Mouse (Mus musculus): ENCODE measurements at regions not wholly inside any gene's neighbourhood (a gene's known extent, or its start where the extent isn't known, plus 50 kb on each side); places are given as distances from the start of the nearest gene placed in this dataset.

DNA sequence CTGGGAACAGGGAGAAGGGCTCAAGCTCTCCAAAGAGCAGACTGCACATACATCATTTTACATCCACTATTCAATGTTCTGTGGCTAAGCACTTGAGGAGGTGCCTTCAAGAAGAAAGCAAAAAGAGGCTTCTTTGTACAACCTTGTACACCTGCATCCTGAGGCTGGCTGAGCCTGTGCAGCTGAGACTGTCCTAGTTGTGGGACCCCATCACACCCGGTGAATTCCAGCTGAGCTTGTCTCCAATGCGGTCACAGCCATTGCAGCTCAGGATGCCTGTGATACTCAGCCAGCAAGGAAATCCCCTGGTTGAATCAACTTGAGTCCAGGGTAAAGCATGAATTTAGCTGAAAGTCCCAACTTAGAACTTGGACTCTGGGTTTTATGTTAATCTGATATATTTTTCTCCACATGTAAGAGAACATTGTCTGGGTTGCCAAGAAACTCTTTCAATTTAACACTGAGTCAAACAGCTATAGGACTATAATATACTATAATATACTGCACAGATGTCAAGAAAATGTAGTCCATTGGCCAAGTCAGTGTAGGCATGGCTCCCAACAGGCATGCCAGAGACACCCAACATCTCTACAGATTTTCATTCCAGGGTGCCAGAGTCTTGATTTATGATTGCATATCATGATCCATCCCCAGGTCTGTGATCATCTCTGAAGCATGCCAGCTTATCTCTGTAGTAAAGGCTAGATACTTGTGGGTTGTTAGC, 599.2 kb downstream of the Pard3 start:
- Histone ChIP-seq H3K9me3 (ENCODE audit: control insufficient read depth, low read length) (no peaks in the 10 kb centered on the region), H3K27me3 (ENCODE audit: control insufficient read depth, insufficient read depth, low read length) (no peaks in the 10 kb centered on the region), H3K9ac (ENCODE audit: low read depth, low read length) (no peak overlapping the region), H3K4me2 (replicated peaks; ENCODE audit: low read depth, low read length) (no peak overlapping the region), H3K4me1 (ENCODE audit: control insufficient read depth, insufficient read depth, low read length) (no peaks in the 10 kb centered on the region), H3K27ac (ENCODE audit: low read depth, low read length) (no peak overlapping the region), H3K4me3 (ENCODE audit: low read length) (no peak overlapping the region), H3K36me3 (ENCODE audit: control insufficient read depth, insufficient read depth, low read length) (no peaks in the 10 kb centered on the region)
- WGBS = 95% methylated on average over 2 of the region's 2 CpGs
- no peak for ATAC-seq (ENCODE audit: low FRiP score, low TSS enrichment)

DNA sequence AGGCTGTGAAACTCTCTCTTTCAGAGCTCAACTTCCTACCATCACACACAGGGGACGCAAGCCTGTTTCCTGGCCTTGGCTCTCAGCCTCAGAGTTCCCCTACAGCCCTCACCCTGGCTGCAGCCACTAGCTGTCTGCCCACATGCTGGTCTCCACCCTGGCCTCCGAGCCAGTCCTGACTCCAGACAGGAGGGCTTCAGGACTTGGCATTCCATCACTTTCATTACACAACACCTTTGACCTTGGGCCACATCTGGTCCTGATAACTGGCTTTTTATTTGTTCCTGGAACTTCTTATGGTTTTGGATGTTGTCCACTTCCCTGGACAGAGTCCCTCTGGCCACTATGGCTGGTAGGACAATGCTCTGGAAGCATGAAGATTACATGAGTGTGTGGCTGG, 602.9 kb downstream of the Pard3 start:
- Histone ChIP-seq H3K27me3 (ENCODE audit: control insufficient read depth, insufficient read depth, low read length) (no peaks in the 10 kb centered on the region), H3K36me3 (ENCODE audit: control insufficient read depth, insufficient read depth, low read length) (no peaks in the 10 kb centered on the region), H3K4me3 (ENCODE audit: low read length) (no peak overlapping the region), H3K27ac (ENCODE audit: low read depth, low read length) (no peak overlapping the region), H3K4me1 (ENCODE audit: control insufficient read depth, insufficient read depth, low read length) (no peaks in the 10 kb centered on the region), H3K4me2 (replicated peaks; ENCODE audit: low read depth, low read length) (no peak overlapping the region), H3K9me3 (ENCODE audit: control insufficient read depth, low read length) (no peaks in the 10 kb centered on the region), H3K9ac (ENCODE audit: low read depth, low read length) (no peak overlapping the region)
- no peak for ATAC-seq (ENCODE audit: low FRiP score, low TSS enrichment)
- 55% methylated on average over 2 of the region's 2 CpGs for WGBS

DNA sequence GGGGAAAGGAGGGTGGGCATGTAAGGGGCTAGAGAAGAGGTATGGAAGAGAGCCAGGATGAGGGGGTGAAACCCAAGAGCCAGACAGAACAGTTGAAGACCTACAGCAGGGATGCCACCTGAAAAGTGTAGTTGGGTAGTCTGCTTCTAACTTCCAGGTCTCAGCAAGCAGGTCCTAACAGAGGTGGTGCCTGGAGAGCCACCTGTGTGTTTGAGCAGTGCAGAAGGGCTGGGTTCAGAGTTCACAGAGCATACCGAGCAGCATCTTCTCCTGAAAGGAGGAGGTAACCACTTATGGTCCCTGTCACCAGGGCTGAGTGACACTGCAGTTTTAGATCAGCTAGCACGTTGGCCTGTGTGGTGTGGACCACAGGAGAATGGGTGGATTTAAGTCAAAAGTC, 605.3 kb downstream of the Pard3 start:
- H3K9ac ChIP-seq (ENCODE audit: low read depth, low read length) = no peak overlapping the region

GRCm38 (mm10) chr8:127674063-127674462, 610.4 kb downstream of the Pard3 start:
- Histone ChIP-seq H3K36me3 (ENCODE audit: control insufficient read depth, insufficient read depth, low read length) (no peaks in the 10 kb centered on the region), H3K9me3 (ENCODE audit: control insufficient read depth, low read length) (no peaks in the 10 kb centered on the region), H3K9ac (ENCODE audit: low read depth, low read length) (no peak overlapping the region), H3K4me2 (replicated peaks; ENCODE audit: low read depth, low read length) (no peak overlapping the region), H3K4me1 (ENCODE audit: control insufficient read depth, insufficient read depth, low read length) (0 out of 2 replicates have a peak, but pooled peaks cover 3% of the 10 kb centered on the region), H3K4me3 (ENCODE audit: low read length) (no peak overlapping the region), H3K27ac (ENCODE audit: low read depth, low read length) (no peak overlapping the region), H3K27me3 (ENCODE audit: control insufficient read depth, insufficient read depth, low read length) (no peaks in the 10 kb centered on the region)
- no peak for ATAC-seq (ENCODE audit: low FRiP score, low TSS enrichment)
- WGBS = 90% methylated on average over 1 of the region's 1 CpGs

More for the DNA sequence above, 605.3 kb downstream of the Pard3 start:
- Histone ChIP-seq H3K27me3 (ENCODE audit: control insufficient read depth, insufficient read depth, low read length) (no peaks in the 10 kb centered on the region), H3K4me3 (ENCODE audit: low read length) (no peak overlapping the region), H3K4me2 (replicated peaks; ENCODE audit: low read depth, low read length) (no peak overlapping the region), H3K4me1 (ENCODE audit: control insufficient read depth, insufficient read depth, low read length) (no peaks in the 10 kb centered on the region), H3K9me3 (ENCODE audit: control insufficient read depth, low read length) (no peaks in the 10 kb centered on the region), H3K27ac (ENCODE audit: low read depth, low read length) (no peak overlapping the region), H3K36me3 (ENCODE audit: control insufficient read depth, insufficient read depth, low read length) (no peaks in the 10 kb centered on the region)
- 31% methylated on average over 2 of the region's 2 CpGs for WGBS
- ATAC-seq (ENCODE audit: low FRiP score, low TSS enrichment) = no peak

- WGBS = 80% methylated on average over 4 of the region's 4 CpGs
- H3K9ac ChIP-seq (ENCODE audit: low read depth, low read length) = no peak overlapping the region
- no peaks in the 10 kb centered on the region for H3K9me3 ChIP-seq (ENCODE audit: control insufficient read depth, low read length)
- H3K4me3 ChIP-seq (ENCODE audit: low read length) = no peak overlapping the region
- no peaks in the 10 kb centered on the region for H3K27me3 ChIP-seq (ENCODE audit: control insufficient read depth, insufficient read depth, low read length)
- no peak overlapping the region for H3K27ac ChIP-seq (ENCODE audit: low read depth, low read length)
- no peak overlapping the region for H3K4me2 ChIP-seq (replicated peaks; ENCODE audit: low read depth, low read length)
- ATAC-seq (ENCODE audit: low FRiP score, low TSS enrichment) = no peak
- no peaks in the 10 kb centered on the region for H3K36me3 ChIP-seq (ENCODE audit: control insufficient read depth, insufficient read depth, low read length)
- 0 out of 2 replicates have a peak, but pooled peaks cover 3% of the 10 kb centered on the region for H3K4me1 ChIP-seq (ENCODE audit: control insufficient read depth, insufficient read depth, low read length)
Observed at GRCm38 (mm10) chr8:127675377-127675776, 611.7 kb downstream of the Pard3 start.

DNA sequence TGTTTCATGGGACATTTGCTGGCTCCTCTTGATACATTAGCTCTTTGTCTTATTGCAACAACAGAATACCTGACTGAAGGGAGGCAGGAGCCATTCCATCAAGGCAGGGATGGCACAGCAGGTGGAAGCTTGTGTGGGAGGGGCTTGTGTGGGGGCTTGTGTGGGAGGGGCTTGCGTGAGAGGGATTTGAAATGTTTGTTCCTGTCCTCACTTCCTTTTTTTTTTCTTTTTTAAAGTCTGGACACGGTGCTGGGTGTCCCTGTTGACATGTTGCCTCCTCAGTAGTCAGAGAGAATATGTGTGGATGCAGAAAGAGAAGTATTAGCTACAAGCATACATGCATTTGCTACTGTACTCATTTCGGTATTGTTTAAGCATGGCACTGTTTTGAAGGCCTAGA, 616.5 kb downstream of the Pard3 start:
- Histone ChIP-seq H3K9ac (ENCODE audit: low read depth, low read length) (no peak overlapping the region), H3K27me3 (ENCODE audit: control insufficient read depth, insufficient read depth, low read length) (no peaks in the 10 kb centered on the region), H3K4me2 (replicated peaks; ENCODE audit: low read depth, low read length) (no peak overlapping the region), H3K9me3 (ENCODE audit: control insufficient read depth, low read length) (no peaks in the 10 kb centered on the region), H3K4me3 (ENCODE audit: low read length) (no peak overlapping the region), H3K36me3 (ENCODE audit: control insufficient read depth, insufficient read depth, low read length) (no peaks in the 10 kb centered on the region), H3K27ac (ENCODE audit: low read depth, low read length) (no peak overlapping the region), H3K4me1 (ENCODE audit: control insufficient read depth, insufficient read depth, low read length) (0 out of 2 replicates have a peak, but pooled peaks cover 3% of the 10 kb centered on the region)
- no peak for ATAC-seq (ENCODE audit: low FRiP score, low TSS enrichment)
- WGBS = 70% methylated on average over 3 of the region's 3 CpGs

GRCm38 (mm10) chr8:127684213-127684612, 620.5 kb downstream of the Pard3 start:
- H3K27ac ChIP-seq (ENCODE audit: low read depth, low read length) = no peak overlapping the region
- WGBS = 38% methylated on average over 5 of the region's 5 CpGs
- H3K4me2 ChIP-seq (replicated peaks; ENCODE audit: low read depth, low read length) = no peak overlapping the region
- H3K27me3 ChIP-seq (ENCODE audit: control insufficient read depth, insufficient read depth, low read length) = no peaks in the 10 kb centered on the region
- H3K4me1 ChIP-seq (ENCODE audit: control insufficient read depth, insufficient read depth, low read length) = no peaks in the 10 kb centered on the region
- no peak for ATAC-seq (ENCODE audit: low FRiP score, low TSS enrichment)
- H3K9me3 ChIP-seq (ENCODE audit: control insufficient read depth, low read length) = no peaks in the 10 kb centered on the region
- H3K36me3 ChIP-seq (ENCODE audit: control insufficient read depth, insufficient read depth, low read length) = no peaks in the 10 kb centered on the region
- H3K4me3 ChIP-seq (ENCODE audit: low read length) = no peak overlapping the region
- H3K9ac ChIP-seq (ENCODE audit: low read depth, low read length) = no peak overlapping the region

DNA sequence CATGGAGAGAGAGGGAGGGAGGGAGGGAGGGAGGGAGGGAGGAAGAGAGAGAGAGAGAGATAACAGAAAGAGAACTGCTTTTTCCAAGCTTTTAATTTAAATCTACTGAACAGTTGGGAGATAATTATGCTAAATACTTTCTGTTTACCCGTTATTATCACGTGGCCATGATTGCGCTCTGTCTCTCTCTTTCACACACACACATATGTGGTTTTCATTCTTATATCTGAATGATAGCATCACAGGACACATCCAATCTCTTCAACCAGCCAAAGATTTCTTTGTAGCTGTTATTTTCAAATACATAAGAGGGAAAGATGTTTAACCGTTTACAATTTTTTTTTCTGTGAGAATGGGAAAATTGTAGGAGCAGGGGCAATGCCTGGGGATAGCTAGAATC, 627.1 kb downstream of the Pard3 start:
- H3K27ac ChIP-seq (ENCODE audit: low read depth, low read length) = no peak overlapping the region
- H3K27me3 ChIP-seq (ENCODE audit: control insufficient read depth, insufficient read depth, low read length) = no peaks in the 10 kb centered on the region
- H3K36me3 ChIP-seq (ENCODE audit: control insufficient read depth, insufficient read depth, low read length) = no peaks in the 10 kb centered on the region
- no peak overlapping the region for H3K4me2 ChIP-seq (replicated peaks; ENCODE audit: low read depth, low read length)
- no peaks in the 10 kb centered on the region for H3K4me1 ChIP-seq (ENCODE audit: control insufficient read depth, insufficient read depth, low read length)
- 88% methylated on average over 4 of the region's 4 CpGs for WGBS
- no peak for ATAC-seq (ENCODE audit: low FRiP score, low TSS enrichment)
- no peaks in the 10 kb centered on the region for H3K9me3 ChIP-seq (ENCODE audit: control insufficient read depth, low read length)
- no peak overlapping the region for H3K9ac ChIP-seq (ENCODE audit: low read depth, low read length)
- H3K4me3 ChIP-seq (ENCODE audit: low read length) = no peak overlapping the region

DNA sequence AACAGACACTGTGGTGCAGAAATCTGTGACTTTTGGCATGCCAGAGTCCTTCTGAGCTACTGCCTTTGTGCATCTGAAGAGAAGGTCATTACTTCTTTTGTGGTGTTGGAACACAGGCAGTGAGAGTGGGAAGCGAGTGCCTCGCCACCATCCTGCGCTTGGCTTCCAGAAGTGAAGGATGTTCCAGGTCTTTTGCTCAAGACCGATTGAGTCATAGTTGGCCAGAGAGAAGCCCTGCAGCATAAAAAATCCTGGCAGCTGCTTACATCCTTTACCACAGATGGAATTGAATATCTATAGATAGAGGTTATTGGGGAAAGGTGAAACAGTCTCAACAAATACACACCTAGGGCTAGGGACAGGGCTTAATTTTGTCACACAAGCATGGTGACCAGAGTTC, 634.7 kb downstream of the Pard3 start:
- no peaks in the 10 kb centered on the region for H3K36me3 ChIP-seq (ENCODE audit: control insufficient read depth, insufficient read depth, low read length)
- no peak overlapping the region for H3K27ac ChIP-seq (ENCODE audit: low read depth, low read length)
- H3K4me1 ChIP-seq (ENCODE audit: control insufficient read depth, insufficient read depth, low read length) = no peaks in the 10 kb centered on the region
- no peak overlapping the region for H3K4me3 ChIP-seq (ENCODE audit: low read length)
- H3K9ac ChIP-seq (ENCODE audit: low read depth, low read length) = no peak overlapping the region
- no peaks in the 10 kb centered on the region for H3K9me3 ChIP-seq (ENCODE audit: control insufficient read depth, low read length)
- no peaks in the 10 kb centered on the region for H3K27me3 ChIP-seq (ENCODE audit: control insufficient read depth, insufficient read depth, low read length)
- no peak for ATAC-seq (ENCODE audit: low FRiP score, low TSS enrichment)
- 91% methylated on average over 4 of the region's 4 CpGs for WGBS
- no peak overlapping the region for H3K4me2 ChIP-seq (replicated peaks; ENCODE audit: low read depth, low read length)
